Mouse (Mus musculus) hematopoietic stem cell, adult 5-6 weeks (primary cell): ENCODE results near the gene Tmprss7. TPM values are rescaled to one million over a fixed set of nuclear protein-coding genes. Genes with fewer than 3 reads are reported as not detected.

Experiments used
- ATAC-seq, 2 experiments: fragments of 125-278 bp in 1 of 2; replicated peaks in 1 of 2; 2 replicates each; pipeline ENCODE4 v1.8.0; 2016 to 2017; ENCODE audit warnings: inconsistent platforms in 2 of 2, mild to moderate bottlenecking in 2 of 2, moderate number of reproducible peaks in 2 of 2, low read depth in 1 of 2, moderate TSS enrichment in 1 of 2; ENCODE audit not compliant: low FRiP score in 2 of 2, poor library complexity in 2 of 2, severe bottlenecking in 2 of 2, insufficient read depth in 1 of 2, low TSS enrichment in 1 of 2
- total RNA-seq: library from RNA; stranded (forward); fragments of 172-1452, 232-1000 nt; gene quantifications from 2 replicates; pipeline ENCODE4 v1.2.3, GENCODE M21; 2017

Gene Tmprss7
- total RNA-seq, 1 experiment from 2014 or later: 0.25 TPM

- peak; percentile 32 to 37; a peak in 2 of 4 replicates for ATAC-seq
Measured at GRCm38 (mm10) chr16:45644380-45644779, 49.1 kb downstream of the Tmprss7 start.

GRCm38 (mm10) chr16:45643944-45644343 is 49.5 kb downstream of the Tmprss7 start:
- ATAC-seq: no peak

DNA sequence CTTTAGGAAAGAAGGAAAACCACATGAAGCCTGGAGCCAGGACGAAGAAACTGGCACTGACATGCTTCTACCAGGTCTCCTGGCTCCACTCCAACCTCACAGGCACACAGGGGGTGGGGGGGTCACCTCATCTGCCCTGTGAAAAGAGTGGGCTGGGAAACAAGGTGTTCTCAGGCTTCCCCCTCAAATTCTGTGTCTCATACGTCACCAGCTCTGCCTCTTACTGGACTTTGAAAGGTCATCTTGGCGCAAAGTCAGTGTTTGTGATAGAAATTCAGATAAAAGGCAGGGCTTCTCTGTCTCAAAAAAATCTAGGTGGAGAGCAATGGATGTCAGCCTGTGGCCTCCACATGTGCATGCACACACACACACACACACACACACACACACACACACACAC is 52.2 kb downstream of the Tmprss7 start:
- ATAC-seq: no peak

DNA sequence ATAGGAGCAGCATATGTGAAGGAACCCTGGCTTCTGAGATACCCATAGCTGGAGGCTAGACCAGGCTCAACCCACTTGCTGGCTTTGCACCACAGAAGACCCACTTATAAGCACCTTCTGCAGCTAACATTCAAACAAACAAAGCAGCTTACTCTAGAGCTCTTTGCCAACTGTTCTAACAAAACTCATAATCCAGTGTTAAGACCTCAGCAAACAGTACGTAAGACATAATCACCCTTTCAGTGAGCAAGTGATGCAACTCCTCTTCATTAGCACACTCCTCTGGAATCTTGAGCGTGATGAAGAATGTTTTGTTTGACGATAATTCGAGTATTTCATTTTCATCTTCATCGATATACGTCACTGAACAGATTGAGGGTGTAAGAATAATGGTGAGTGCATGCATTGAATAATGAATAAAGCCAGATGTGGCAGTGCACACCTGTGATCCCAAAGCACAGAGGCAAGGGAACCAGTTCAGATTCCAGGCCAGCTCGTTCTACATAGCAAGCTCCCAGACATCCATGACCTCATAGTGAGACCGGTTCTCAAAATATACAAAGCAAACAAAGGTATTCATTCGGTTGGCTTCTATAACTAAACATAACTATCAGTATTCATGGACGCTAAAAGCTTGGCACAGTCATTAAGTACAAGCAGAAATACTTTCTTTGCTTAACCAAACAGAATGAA is 53.2 kb downstream of the Tmprss7 start:
- ATAC-seq: no peak

- no peak for ATAC-seq
Measured at GRCm38 (mm10) chr16:45635826-45636225, 57.6 kb downstream of the Tmprss7 start.

- no peak for ATAC-seq
Measured at GRCm38 (mm10) chr16:45632420-45632819, 61.0 kb downstream of the Tmprss7 start.

GRCm38 (mm10) chr16:45630347-45630960 is 63.0 kb downstream of the Tmprss7 start:
- ATAC-seq: peak; percentile 69 to 87

GRCm38 (mm10) chr16:45629497-45630105 is 63.9 kb downstream of the Tmprss7 start:
- ATAC-seq: no peak

DNA sequence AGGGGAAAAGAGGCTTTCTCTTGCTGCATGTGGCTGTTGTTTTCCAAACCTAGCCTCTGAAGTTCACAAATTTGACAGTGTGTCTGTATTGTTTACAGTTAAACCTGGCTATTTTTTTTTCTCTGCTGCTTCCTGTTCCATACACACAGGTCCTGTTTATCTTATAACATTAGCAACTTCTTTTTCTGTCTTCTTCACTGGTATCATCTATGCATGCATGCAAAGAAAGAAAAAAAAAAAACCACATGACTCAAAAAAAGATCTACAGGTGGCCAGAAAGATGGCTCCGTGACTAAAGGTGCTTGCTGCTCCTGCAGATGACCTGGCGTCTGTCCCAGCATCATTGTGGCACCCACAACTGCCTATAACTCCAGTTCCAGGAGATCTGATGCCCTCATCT is 68.1 kb downstream of the Tmprss7 start:
- no peak for ATAC-seq

DNA sequence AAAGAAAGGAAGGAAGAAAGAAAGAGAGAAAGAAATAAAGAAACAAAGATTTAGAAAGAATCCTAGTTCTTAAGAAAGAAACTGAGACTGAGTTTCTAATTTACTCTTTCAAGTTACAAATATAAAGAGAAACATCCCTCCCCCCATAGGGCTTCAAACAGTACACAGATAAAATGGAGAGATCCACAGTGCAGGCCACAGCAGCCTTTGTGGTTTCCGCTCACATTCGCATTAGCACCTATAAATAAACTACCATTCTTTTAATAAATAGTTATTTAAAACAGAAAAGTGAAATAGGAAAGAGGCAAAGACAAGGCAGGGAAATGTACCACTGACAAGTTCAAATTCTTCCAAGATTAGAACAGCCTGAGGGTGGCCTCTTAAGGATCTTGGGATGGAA is 68.7 kb downstream of the Tmprss7 start:
- ATAC-seq: no peak

- ATAC-seq: peak; percentile 23 to 32; a peak in 1 of 4 replicates
Measured at GRCm38 (mm10) chr16:45623230-45623629, 70.2 kb downstream of the Tmprss7 start.

GRCm38 (mm10) chr16:45619751-45620375 is 73.6 kb downstream of the Tmprss7 start:
- ATAC-seq: no peak

- peak in 1 of 2 experiments; percentile 27; a peak in 1 of 4 replicates for ATAC-seq
Measured at GRCm38 (mm10) chr16:45615944-45616343, 77.5 kb downstream of the Tmprss7 start.

DNA sequence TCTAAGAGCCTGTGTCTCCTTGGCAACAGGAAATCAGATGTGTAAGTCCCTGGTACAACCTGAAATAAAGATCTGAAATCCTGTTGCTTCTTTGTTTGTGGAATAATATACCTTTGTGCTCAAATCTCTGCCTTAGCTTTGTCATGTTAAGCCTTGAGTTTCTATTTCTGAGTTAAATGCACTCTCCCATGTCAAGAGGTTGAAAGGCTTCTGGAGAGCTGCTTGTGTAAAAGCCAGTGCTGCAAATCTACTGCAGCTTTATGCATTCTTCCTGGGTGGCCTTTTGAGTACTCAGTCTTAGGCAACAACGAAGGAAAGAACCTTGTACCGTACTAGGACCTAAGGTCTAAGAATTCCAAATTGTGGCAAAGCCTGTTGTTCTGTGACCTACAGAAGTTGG is 80.2 kb downstream of the Tmprss7 start:
- no peak for ATAC-seq

DNA sequence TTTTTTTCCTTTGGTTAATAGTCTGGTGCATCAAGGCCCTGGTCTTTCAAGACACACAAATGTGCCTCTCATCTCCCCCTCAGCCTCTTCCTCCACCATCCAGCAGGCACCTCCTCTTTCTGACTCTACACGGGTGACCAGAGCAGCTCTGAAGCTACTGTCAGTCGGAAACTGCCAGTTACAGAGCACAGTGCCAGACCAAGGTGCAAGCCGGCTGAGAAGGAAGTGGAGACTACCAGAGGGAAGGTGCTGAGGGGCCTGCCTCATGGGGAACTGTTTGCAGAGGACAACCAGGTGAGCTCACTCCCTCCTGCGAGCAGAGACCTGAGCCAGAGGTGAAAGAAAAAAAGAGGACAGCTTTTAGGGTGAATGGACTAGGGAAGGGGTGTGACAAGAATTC is 83.2 kb downstream of the Tmprss7 start, which contains the start of gene Gcsam:
Gene Gcsam, plus strand, starts transcription at position 114 of the 400 bp plus-strand sequence.
- ATAC-seq: peak; percentile 58 to 79; a peak in 3 of 4 replicates

- peak; percentile 70 to 75 for ATAC-seq
Measured at GRCm38 (mm10) chr16:45609300-45609699, 84.2 kb downstream of the Tmprss7 start.

DNA sequence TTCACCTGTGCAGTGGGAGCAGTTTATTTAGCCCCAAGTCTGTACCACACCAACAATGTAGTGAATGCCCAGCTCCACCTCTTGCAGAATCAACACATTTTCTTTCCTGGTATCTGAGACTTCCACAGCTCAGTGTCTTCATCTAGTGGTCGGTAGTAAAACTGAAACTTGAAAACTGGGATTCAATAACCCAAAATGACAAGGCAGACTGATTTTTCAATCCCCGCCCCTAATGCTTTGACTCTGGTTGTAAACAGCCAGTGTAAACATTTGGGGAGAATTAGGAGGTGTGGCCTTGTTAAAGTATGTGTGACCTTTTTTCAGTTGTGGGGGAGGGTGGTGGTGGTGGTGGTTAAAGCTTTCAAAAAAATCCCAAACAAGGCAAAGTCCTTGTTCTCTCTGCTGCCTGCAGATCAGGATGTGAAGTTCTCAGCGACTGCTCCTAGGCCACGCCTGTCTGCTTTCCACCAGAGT is 84.9 kb downstream of the Tmprss7 start:
- peak; percentile 55 to 71 for ATAC-seq
